Mouse (Mus musculus): ENCODE measurements at regions not wholly inside any gene's neighbourhood (a gene's known extent, or its start where the extent isn't known, plus 50 kb on each side); places are given as distances from the start of the nearest gene placed in this dataset.

- no peak overlapping the region for H3K4me2 ChIP-seq (replicated peaks)
- H3K4me3 ChIP-seq (replicated peaks; ENCODE audit: low read length) = no peak overlapping the region
- H3K27me3 ChIP-seq (ENCODE audit: control insufficient read depth, insufficient read depth, low read length) = no peaks in the 10 kb centered on the region
- no peak overlapping the region for H3K27ac ChIP-seq
- no peaks in the 10 kb centered on the region for H3K36me3 ChIP-seq (replicated peaks; ENCODE audit: control insufficient read depth, insufficient read depth)
- WGBS = 56% methylated on average over 5 of the region's 5 CpGs
- H3K9me3 ChIP-seq (ENCODE audit: control insufficient read depth, low read length) = peaks cover 8% of the 10 kb centered on the region; the same call in 1 of the 2 replicates
- ATAC-seq (ENCODE audit: low FRiP score) (no peak), DNase-seq (ENCODE audit: low spot score) (no peak)
- H3K9ac ChIP-seq = no peak overlapping the region
- peaks cover 7% of the 10 kb centered on the region for H3K4me1 ChIP-seq (replicated peaks; ENCODE audit: control insufficient read depth, insufficient read depth, low read length)
Measured at GRCm38 (mm10) chr4:54074226-54074625, 248.4 kb downstream of the Tmem38b start.

GRCm38 (mm10) chr4:54080526-54080925 is 254.7 kb downstream of the Tmem38b start:
- DNase-seq (ENCODE audit: low spot score) (no peak), ATAC-seq (ENCODE audit: low FRiP score) (no peak)
- WGBS = 47% methylated on average over 9 of the region's 9 CpGs
- H3K4me2 ChIP-seq (replicated peaks) = no peak overlapping the region
- H3K36me3 ChIP-seq (replicated peaks; ENCODE audit: control insufficient read depth, insufficient read depth) = no peaks in the 10 kb centered on the region
- no peaks in the 10 kb centered on the region for H3K27me3 ChIP-seq (ENCODE audit: control insufficient read depth, insufficient read depth, low read length)
- H3K4me3 ChIP-seq (replicated peaks; ENCODE audit: low read length) = no peak overlapping the region
- H3K9me3 ChIP-seq (ENCODE audit: control insufficient read depth, low read length) = no peaks in the 10 kb centered on the region
- 0 out of 2 replicates have a peak, but pooled peaks cover 4% of the 10 kb centered on the region for H3K4me1 ChIP-seq (replicated peaks; ENCODE audit: control insufficient read depth, insufficient read depth, low read length)
- no peak overlapping the region for H3K9ac ChIP-seq
- no peak overlapping the region for H3K27ac ChIP-seq

- no peak for ATAC-seq (ENCODE audit: low FRiP score)
- H3K27ac ChIP-seq = no peak overlapping the region
- no peak for DNase-seq (ENCODE audit: low spot score)
- H3K36me3 ChIP-seq (replicated peaks; ENCODE audit: control insufficient read depth, insufficient read depth) = no peaks in the 10 kb centered on the region
- H3K4me1 ChIP-seq (replicated peaks; ENCODE audit: control insufficient read depth, insufficient read depth, low read length) = 0 out of 2 replicates have a peak, but pooled peaks cover 4% of the 10 kb centered on the region
- H3K9ac ChIP-seq = no peak overlapping the region
- H3K9me3 ChIP-seq (ENCODE audit: control insufficient read depth, low read length) = no peaks in the 10 kb centered on the region
- no peak overlapping the region for H3K4me2 ChIP-seq (replicated peaks)
- 85% methylated on average over 5 of the region's 5 CpGs for WGBS
- no peak overlapping the region for H3K4me3 ChIP-seq (replicated peaks; ENCODE audit: low read length)
- H3K27me3 ChIP-seq (ENCODE audit: control insufficient read depth, insufficient read depth, low read length) = no peaks in the 10 kb centered on the region
Measured at GRCm38 (mm10) chr4:54081411-54081810, 255.6 kb downstream of the Tmem38b start.

- Histone ChIP-seq H3K36me3 (replicated peaks; ENCODE audit: control insufficient read depth, insufficient read depth) (no peaks in the 10 kb centered on the region), H3K27me3 (ENCODE audit: control insufficient read depth, insufficient read depth, low read length) (no peaks in the 10 kb centered on the region), H3K4me1 (replicated peaks; ENCODE audit: control insufficient read depth, insufficient read depth, low read length) (0 out of 2 replicates have a peak, but pooled peaks cover 4% of the 10 kb centered on the region), H3K27ac (no peak overlapping the region), H3K9me3 (ENCODE audit: control insufficient read depth, low read length) (no peaks in the 10 kb centered on the region), H3K4me2 (replicated peaks) (no peak overlapping the region), H3K9ac (no peak overlapping the region), H3K4me3 (replicated peaks; ENCODE audit: low read length) (no peak overlapping the region)
- WGBS = 93% methylated on average over 6 of the region's 6 CpGs
- DNase-seq (ENCODE audit: low spot score) (no peak), ATAC-seq (ENCODE audit: low FRiP score) (no peak)
Measured at GRCm38 (mm10) chr4:54084747-54085146, 258.9 kb downstream of the Tmem38b start.

- Histone ChIP-seq H3K4me3 (replicated peaks; ENCODE audit: low read length) (no peak overlapping the region), H3K4me1 (replicated peaks; ENCODE audit: control insufficient read depth, insufficient read depth, low read length) (no peaks in the 10 kb centered on the region), H3K27me3 (ENCODE audit: control insufficient read depth, insufficient read depth, low read length) (no peaks in the 10 kb centered on the region), H3K9ac (no peak overlapping the region), H3K9me3 (ENCODE audit: control insufficient read depth, low read length) (no peaks in the 10 kb centered on the region), H3K27ac (no peak overlapping the region), H3K4me2 (replicated peaks) (no peak overlapping the region), H3K36me3 (replicated peaks; ENCODE audit: control insufficient read depth, insufficient read depth) (no peaks in the 10 kb centered on the region)
- ATAC-seq (ENCODE audit: low FRiP score) = no peak
- WGBS = 90% methylated on average over 7 of the region's 7 CpGs
- DNase-seq (ENCODE audit: low spot score) = no peak
Measured at GRCm38 (mm10) chr4:54094285-54094997, 268.6 kb downstream of the Tmem38b start.

GRCm38 (mm10) chr4:54095200-54095930 is 269.5 kb downstream of the Tmem38b start:
- Histone ChIP-seq H3K4me3 (replicated peaks; ENCODE audit: low read length) (no peak overlapping the region), H3K4me1 (replicated peaks; ENCODE audit: control insufficient read depth, insufficient read depth, low read length) (no peaks in the 10 kb centered on the region), H3K36me3 (replicated peaks; ENCODE audit: control insufficient read depth, insufficient read depth) (no peaks in the 10 kb centered on the region), H3K27ac (no peak overlapping the region), H3K4me2 (replicated peaks) (no peak overlapping the region), H3K9ac (no peak overlapping the region), H3K9me3 (ENCODE audit: control insufficient read depth, low read length) (no peaks in the 10 kb centered on the region), H3K27me3 (ENCODE audit: control insufficient read depth, insufficient read depth, low read length) (no peaks in the 10 kb centered on the region)
- 68% methylated on average over 4 of the region's 4 CpGs for WGBS
- ATAC-seq (ENCODE audit: low FRiP score) (no peak), DNase-seq (ENCODE audit: low spot score) (no peak)

- Histone ChIP-seq H3K4me3 (replicated peaks; ENCODE audit: low read length) (no peak overlapping the region), H3K4me2 (replicated peaks) (no peak overlapping the region), H3K4me1 (replicated peaks; ENCODE audit: control insufficient read depth, insufficient read depth, low read length) (no peaks in the 10 kb centered on the region), H3K9ac (no peak overlapping the region), H3K9me3 (ENCODE audit: control insufficient read depth, low read length) (no peaks in the 10 kb centered on the region), H3K27ac (no peak overlapping the region), H3K36me3 (replicated peaks; ENCODE audit: control insufficient read depth, insufficient read depth) (no peaks in the 10 kb centered on the region), H3K27me3 (ENCODE audit: control insufficient read depth, insufficient read depth, low read length) (no peaks in the 10 kb centered on the region)
- 85% methylated on average over 2 of the region's 2 CpGs for WGBS
- no peak for ATAC-seq (ENCODE audit: low FRiP score)
- DNase-seq (ENCODE audit: low spot score) = no peak
Measured at GRCm38 (mm10) chr4:54097543-54097942, 271.7 kb downstream of the Tmem38b start.

GRCm38 (mm10) chr4:54100282-54100681 is 274.4 kb downstream of the Tmem38b start:
- ATAC-seq (ENCODE audit: low FRiP score) = no peak
- Histone ChIP-seq H3K9ac (no peak overlapping the region), H3K27ac (no peak overlapping the region)

GRCm38 (mm10) chr4:54106976-54107375 is 281.1 kb downstream of the Tmem38b start:
- H3K4me2 ChIP-seq (replicated peaks) = no peak overlapping the region
- WGBS = 83% methylated on average over 4 of the region's 4 CpGs
- no peaks in the 10 kb centered on the region for H3K4me1 ChIP-seq (replicated peaks; ENCODE audit: control insufficient read depth, insufficient read depth, low read length)
- H3K27ac ChIP-seq = no peak overlapping the region
- DNase-seq (ENCODE audit: low spot score) = no peak
- ATAC-seq (ENCODE audit: low FRiP score) = no peak
- no peak overlapping the region for H3K9ac ChIP-seq
- H3K36me3 ChIP-seq (replicated peaks; ENCODE audit: control insufficient read depth, insufficient read depth) = no peaks in the 10 kb centered on the region
- H3K4me3 ChIP-seq (replicated peaks; ENCODE audit: low read length) = no peak overlapping the region
- no peaks in the 10 kb centered on the region for H3K9me3 ChIP-seq (ENCODE audit: control insufficient read depth, low read length)
- no peaks in the 10 kb centered on the region for H3K27me3 ChIP-seq (ENCODE audit: control insufficient read depth, insufficient read depth, low read length)

More at GRCm38 (mm10) chr4:54100282-54100681, 274.4 kb downstream of the Tmem38b start:
- Histone ChIP-seq H3K4me1 (replicated peaks; ENCODE audit: control insufficient read depth, insufficient read depth, low read length) (no peaks in the 10 kb centered on the region), H3K36me3 (replicated peaks; ENCODE audit: control insufficient read depth, insufficient read depth) (no peaks in the 10 kb centered on the region), H3K27me3 (ENCODE audit: control insufficient read depth, insufficient read depth, low read length) (no peaks in the 10 kb centered on the region), H3K4me3 (replicated peaks; ENCODE audit: low read length) (no peak overlapping the region), H3K4me2 (replicated peaks) (no peak overlapping the region), H3K9me3 (ENCODE audit: control insufficient read depth, low read length) (no peaks in the 10 kb centered on the region)
- DNase-seq (ENCODE audit: low spot score) = no peak
